Mouse (Mus musculus) kidney, adult 2 months (tissue): Measurements from ENCODE around the gene C1ql4.

Source experiments
- CTCF ChIP-seq: fragments of 200-500 bp; conservative IDR thresholded peaks from 2 replicates; pipeline ENCODE4 v1.5.1; 2011; ENCODE audit warnings: low read depth, mild to moderate bottlenecking, control low read depth, low read length, moderate library complexity, mixed read lengths; ENCODE audit not compliant: insufficient read depth, insufficient read length
- POLR2A ChIP-seq: fragments of 200-500 bp; IDR thresholded peaks from one replicate; pipeline ENCODE4 v1.6.1; 2011; ENCODE audit warnings: low read depth, low read length, control low read depth

GRCm38 (mm10) chr15:99098493-99098861, 10.9 kb upstream of the C1ql4 start:
- TF ChIP-seq CTCF (no peak), POLR2A (no peak)
